Mouse (Mus musculus): ENCODE measurements around the gene Tifa. TPM values are rescaled to one million over a fixed set of nuclear protein-coding genes. Genes with fewer than 3 reads are reported as not detected.

Tifa gene
- polyA plus RNA-seq, 1 experiment from 2014 or later, result 20.2 TPM

DNA sequence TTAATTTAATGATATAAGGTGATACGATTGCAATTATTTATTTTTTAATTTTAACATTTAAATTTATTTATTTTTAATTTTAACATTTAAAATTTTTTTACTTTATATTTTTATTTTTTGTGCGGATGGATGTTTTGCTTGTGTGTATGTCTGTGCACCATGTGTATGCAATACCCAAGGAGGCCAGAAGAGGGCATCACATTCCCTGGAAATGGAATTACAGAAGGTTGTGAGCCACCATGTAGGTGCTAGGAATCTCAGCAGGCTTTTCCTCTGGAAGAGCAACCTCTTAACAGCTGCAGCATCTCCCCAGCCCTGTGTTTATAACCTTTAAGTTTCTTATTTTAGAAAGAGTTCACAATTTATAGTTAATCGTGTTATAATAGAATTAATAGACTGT lies 6.2 kb downstream of the Tifa start:
- Histone ChIP-seq H3K4me2 (ENCODE audit: low read depth, low read length) (no peak overlapping the region), H3K4me3 (ENCODE audit: low read depth, low read length) (no peak overlapping the region), H3K27me3 (ENCODE audit: insufficient read depth, low read length) (no peaks in the 10 kb centered on the region), H3K9me3 (ENCODE audit: low read length) (no peaks in the 10 kb centered on the region), H3K9ac (replicated peaks) (no peak overlapping the region), H3K4me1 (ENCODE audit: insufficient read depth) (peaks cover 9% of the 10 kb centered on the region), H3K36me3 (replicated peaks; ENCODE audit: insufficient read depth, low read length) (peaks cover 17% of the 10 kb centered on the region; the same call in 1 of the 2 replicates), H3K27ac (ENCODE audit: low read depth) (no peak overlapping the region)
- TF ChIP-seq EP300 (IDR thresholded peaks at IDR 0.05; ENCODE audit: low read depth), result no peak
- TF ChIP-seq CTCF (IDR thresholded peaks at IDR 0.05; ENCODE audit: low read depth), result peak; percentile 49
- DNase-seq, result no peak
- no peak for ATAC-seq
- 96% methylated on average over 3 of the region's 3 CpGs for WGBS (ENCODE audit: insufficient replicate concordance)

DNA sequence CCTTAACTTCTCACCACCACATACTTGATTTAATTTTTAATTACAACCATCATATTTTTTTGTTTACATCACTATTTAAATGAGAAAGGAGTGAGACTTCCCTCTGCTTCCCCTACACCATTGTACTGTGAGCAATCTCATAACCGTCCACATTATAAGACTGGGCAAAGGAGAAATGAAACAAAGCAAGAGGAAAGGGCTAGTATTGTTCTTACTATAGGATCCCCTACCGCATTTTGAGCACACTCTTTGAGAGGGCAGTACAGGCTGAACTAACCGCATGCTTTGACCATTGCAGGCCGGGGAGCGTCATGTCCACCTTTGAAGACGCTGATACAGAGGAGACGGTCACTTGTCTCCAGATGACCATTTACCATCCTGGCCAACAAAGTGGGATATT lies 6.7 kb downstream of the Tifa start:
- no peak overlapping the region for H3K4me2 ChIP-seq (ENCODE audit: low read depth, low read length)
- WGBS (ENCODE audit: insufficient replicate concordance), result 92% methylated on average over 7 of the region's 7 CpGs
- no peak overlapping the region for H3K4me3 ChIP-seq (ENCODE audit: low read depth, low read length)
- H3K9me3 ChIP-seq (ENCODE audit: low read length), result no peaks in the 10 kb centered on the region
- H3K36me3 ChIP-seq (replicated peaks; ENCODE audit: insufficient read depth, low read length), result peaks cover 17% of the 10 kb centered on the region; the same call in 1 of the 2 replicates
- TF ChIP-seq CTCF (IDR thresholded peaks at IDR 0.05; ENCODE audit: low read depth), result no peak
- no peak for TF ChIP-seq EP300 (IDR thresholded peaks at IDR 0.05; ENCODE audit: low read depth)
- no peaks in the 10 kb centered on the region for H3K27me3 ChIP-seq (ENCODE audit: insufficient read depth, low read length)
- H3K27ac ChIP-seq (ENCODE audit: low read depth), result no peak overlapping the region
- no peak overlapping the region for H3K9ac ChIP-seq (replicated peaks)
- ATAC-seq, result no peak
- H3K4me1 ChIP-seq (ENCODE audit: insufficient read depth), result peaks cover 9% of the 10 kb centered on the region
- no peak for DNase-seq

DNA sequence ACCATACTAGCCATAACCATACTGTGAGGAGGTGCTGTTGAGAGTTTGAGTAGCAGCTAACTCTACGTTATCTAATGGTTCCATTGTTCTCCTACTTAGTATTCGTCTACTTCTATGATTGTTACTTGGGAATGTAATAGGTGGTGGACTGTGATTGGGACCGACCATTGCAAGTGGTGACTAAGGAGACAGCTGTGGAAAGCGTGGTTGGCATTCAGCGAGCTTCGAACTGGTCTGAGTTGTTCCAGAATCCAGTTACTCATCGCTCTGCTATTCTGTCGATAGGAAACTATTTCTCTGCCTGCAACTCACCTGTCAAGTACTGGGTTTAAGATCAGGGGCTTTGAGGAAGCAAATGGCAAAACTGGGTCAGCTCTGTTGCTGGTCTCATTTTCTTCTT lies 11.6 kb downstream of the Tifa start:
- H3K27me3 ChIP-seq (ENCODE audit: insufficient read depth, low read length), result no peaks in the 10 kb centered on the region
- DNase-seq (no peak), ATAC-seq (no peak)
- H3K9me3 ChIP-seq (ENCODE audit: low read length), result no peaks in the 10 kb centered on the region
- H3K27ac ChIP-seq (ENCODE audit: low read depth), result no peak overlapping the region
- TF ChIP-seq CTCF (IDR thresholded peaks at IDR 0.05; ENCODE audit: low read depth) (no peak), EP300 (IDR thresholded peaks at IDR 0.05; ENCODE audit: low read depth) (no peak)
- no peak overlapping the region for H3K4me3 ChIP-seq (ENCODE audit: low read depth, low read length)
- H3K4me1 ChIP-seq (ENCODE audit: insufficient read depth), result peaks cover 9% of the 10 kb centered on the region; the same call in 1 of the 2 replicates
- WGBS (ENCODE audit: insufficient replicate concordance), result 89% methylated on average over 8 of the region's 8 CpGs
- peaks cover 14% of the 10 kb centered on the region; the same call in 1 of the 2 replicates for H3K36me3 ChIP-seq (replicated peaks; ENCODE audit: insufficient read depth, low read length)
- H3K9ac ChIP-seq (replicated peaks), result no peak overlapping the region
- H3K4me2 ChIP-seq (ENCODE audit: low read depth, low read length), result no peak overlapping the region

DNA sequence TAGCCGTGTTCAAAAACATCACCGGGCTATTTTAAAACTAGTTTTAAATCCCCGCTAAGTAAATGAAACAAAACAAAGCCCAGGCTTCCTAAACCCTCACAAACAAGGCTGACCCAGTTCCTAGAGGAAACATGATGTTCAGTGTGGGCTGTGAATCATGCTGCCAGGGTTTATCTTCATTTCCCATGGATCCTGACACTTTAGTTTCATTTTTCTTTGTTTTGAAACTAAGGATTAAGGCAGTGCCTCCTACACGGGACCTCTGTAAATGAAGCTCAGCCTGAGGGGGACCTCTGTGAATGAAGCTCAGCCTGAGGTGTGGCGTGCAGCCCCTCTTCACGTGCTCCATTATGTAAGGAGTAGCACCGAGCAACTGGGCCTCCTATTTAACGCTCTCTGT lies 13.2 kb downstream of the Tifa start:
- 49% methylated on average over 8 of the region's 8 CpGs for WGBS (ENCODE audit: insufficient replicate concordance)
- Histone ChIP-seq H3K4me2 (ENCODE audit: low read depth, low read length) (peak overlapping the region; percentile 40), H3K9ac (replicated peaks) (0 out of 2 replicates have a peak overlapping the region, but pooled peaks have one; percentile 19), H3K9me3 (ENCODE audit: low read length) (no peaks in the 10 kb centered on the region), H3K27ac (ENCODE audit: low read depth) (peak overlapping the region; percentile 35; the same call in 1 of the 2 replicates), H3K36me3 (replicated peaks; ENCODE audit: insufficient read depth, low read length) (peaks cover 16% of the 10 kb centered on the region), H3K27me3 (ENCODE audit: insufficient read depth, low read length) (no peaks in the 10 kb centered on the region), H3K4me3 (ENCODE audit: low read depth, low read length) (0 out of 2 replicates have a peak overlapping the region, but pooled peaks have one; percentile 2), H3K4me1 (ENCODE audit: insufficient read depth) (peaks cover 9% of the 10 kb centered on the region; the same call in 1 of the 2 replicates)
- DNase-seq (no peak), ATAC-seq (no peak)
- TF ChIP-seq EP300 (IDR thresholded peaks at IDR 0.05; ENCODE audit: low read depth), result no peak
- TF ChIP-seq CTCF (IDR thresholded peaks at IDR 0.05; ENCODE audit: low read depth), result no peak

DNA sequence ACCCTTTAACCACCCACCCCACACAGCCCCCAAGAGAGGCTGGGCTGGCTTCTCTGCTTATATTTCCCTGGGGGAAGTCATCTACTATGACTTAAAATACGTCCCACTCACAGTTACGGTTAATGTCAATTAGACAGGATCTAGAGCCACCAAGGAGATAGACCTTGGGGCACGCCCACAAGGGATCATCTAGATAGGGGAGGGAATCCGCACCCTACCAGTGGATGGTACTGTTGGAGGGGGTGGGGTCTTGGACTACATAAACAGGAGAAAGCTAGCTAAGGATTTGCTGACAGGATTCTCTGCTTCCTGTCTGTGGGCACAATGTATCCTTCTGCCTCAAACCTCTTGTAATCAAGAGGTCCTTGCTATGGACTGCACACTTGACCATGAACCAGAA lies 14.8 kb downstream of the Tifa start:
- DNase-seq, result no peak
- 60% methylated on average over 4 of the region's 4 CpGs for WGBS (ENCODE audit: insufficient replicate concordance)
- H3K4me2 ChIP-seq (ENCODE audit: low read depth, low read length), result no peak overlapping the region
- TF ChIP-seq CTCF (IDR thresholded peaks at IDR 0.05; ENCODE audit: low read depth), result no peak
- TF ChIP-seq EP300 (IDR thresholded peaks at IDR 0.05; ENCODE audit: low read depth), result no peak
- ATAC-seq, result no peak
- H3K27me3 ChIP-seq (ENCODE audit: insufficient read depth, low read length), result no peaks in the 10 kb centered on the region
- no peak overlapping the region for H3K9ac ChIP-seq (replicated peaks)
- H3K36me3 ChIP-seq (replicated peaks; ENCODE audit: insufficient read depth, low read length), result peaks cover 30% of the 10 kb centered on the region
- H3K27ac ChIP-seq (ENCODE audit: low read depth), result no peak overlapping the region
- H3K4me1 ChIP-seq (ENCODE audit: insufficient read depth), result peaks cover 9% of the 10 kb centered on the region; the same call in 1 of the 2 replicates
- H3K9me3 ChIP-seq (ENCODE audit: low read length), result no peaks in the 10 kb centered on the region
- H3K4me3 ChIP-seq (ENCODE audit: low read depth, low read length), result no peak overlapping the region

DNA sequence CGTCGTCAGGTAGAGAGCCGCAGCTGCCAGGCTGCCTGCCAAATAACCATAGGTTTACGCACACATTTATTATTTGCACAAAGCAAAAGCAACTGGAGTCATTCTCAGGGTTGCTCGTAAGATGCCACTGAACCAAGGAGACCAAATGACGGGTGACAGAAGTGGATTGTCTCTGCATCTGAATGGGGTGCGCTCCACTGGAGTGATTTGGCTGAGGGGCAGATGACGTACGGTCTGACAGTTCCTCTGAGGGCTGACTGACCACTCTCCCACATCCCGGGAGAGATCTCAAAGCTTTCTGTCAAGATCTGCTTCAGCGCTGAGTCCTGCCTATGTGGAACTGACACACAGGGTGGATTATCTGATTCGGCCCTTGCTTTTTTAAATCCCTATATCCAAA lies 15.5 kb downstream of the Tifa start:
- no peak overlapping the region for H3K4me3 ChIP-seq (ENCODE audit: low read depth, low read length)
- TF ChIP-seq CTCF (IDR thresholded peaks at IDR 0.05; ENCODE audit: low read depth), result no peak
- no peak for TF ChIP-seq EP300 (IDR thresholded peaks at IDR 0.05; ENCODE audit: low read depth)
- no peaks in the 10 kb centered on the region for H3K27me3 ChIP-seq (ENCODE audit: insufficient read depth, low read length)
- H3K36me3 ChIP-seq (replicated peaks; ENCODE audit: insufficient read depth, low read length), result peaks cover 34% of the 10 kb centered on the region
- no peak for ATAC-seq
- WGBS (ENCODE audit: insufficient replicate concordance), result 82% methylated on average over 12 of the region's 12 CpGs
- no peak overlapping the region for H3K27ac ChIP-seq (ENCODE audit: low read depth)
- H3K4me2 ChIP-seq (ENCODE audit: low read depth, low read length), result no peak overlapping the region
- H3K9ac ChIP-seq (replicated peaks), result no peak overlapping the region
- peaks cover 9% of the 10 kb centered on the region; the same call in 1 of the 2 replicates for H3K4me1 ChIP-seq (ENCODE audit: insufficient read depth)
- no peaks in the 10 kb centered on the region for H3K9me3 ChIP-seq (ENCODE audit: low read length)
- no peak for DNase-seq

Data from liver, postnatal 0 days (tissue).